Mouse (Mus musculus) lung, embryonic 15.5 days (tissue): ENCODE results near the gene Timp2. TPM values are rescaled to one million over a fixed set of nuclear protein-coding genes. Genes with fewer than 3 reads are reported as not detected.

ENCODE experiments used
- ATAC-seq: fragments of 200-750 bp; cut with Nextera tagmentation; 2 replicates; pipeline ENCODE4 v1.8.0; 2017; ENCODE audit warnings: moderate number of reproducible peaks, borderline replicate concordance; ENCODE audit not compliant: low FRiP score, low TSS enrichment; ENCODE audit errors: extremely low read depth
- H3K27ac ChIP-seq: fragments of 300-500 bp; sonication (generic); 2 replicates; pipeline ENCODE4 v1.5.1; 2015; ENCODE audit warnings: moderate library complexity, mild to moderate bottlenecking, inconsistent platforms
- H3K27me3 ChIP-seq: fragments of 300-500 bp; sonication (generic); 2 replicates; pipeline ENCODE4 v1.6.1; 2015; ENCODE audit warnings: inconsistent platforms
- H3K36me3 ChIP-seq: fragments of 300-500 bp; sonication (generic); 2 replicates; pipeline ENCODE4 v1.6.1; 2015; ENCODE audit warnings: inconsistent platforms
- H3K4me1 ChIP-seq: fragments of 300-500 bp; sonication (generic); 2 replicates; pipeline ENCODE4 v1.6.1; 2015; ENCODE audit warnings: inconsistent platforms
- H3K4me2 ChIP-seq: fragments of 300-500 bp; sonication (generic); 2 replicates; pipeline ENCODE4 v1.6.1; 2015; ENCODE audit warnings: inconsistent platforms, mild to moderate bottlenecking, moderate library complexity
- H3K4me3 ChIP-seq: fragments of 300-500 bp; sonication (generic); 2 replicates; pipeline ENCODE4 v1.5.1; 2015; ENCODE audit warnings: mild to moderate bottlenecking, inconsistent platforms
- H3K9ac ChIP-seq: fragments of 300-500 bp; sonication (generic); 2 replicates; pipeline ENCODE4 v1.6.1; 2015; ENCODE audit warnings: inconsistent platforms
- H3K9me3 ChIP-seq: fragments of 300-500 bp; sonication (generic); 2 replicates; pipeline ENCODE4 v1.6.1; 2016; ENCODE audit warnings: inconsistent platforms
- WGBS: fragments of 180-500 bp; shearing (Covaris S2); methylation state at CpG from one replicate; pipeline ENCODE4 v1.1.7; 2015; 5-methylcytosine and 5-hydroxymethylcytosine counted together
- polyA plus RNA-seq: library from polyadenylated mRNA; unstranded; fragments of >200 nt; fragmentation: Nextera tagmentation; extraction: Ambion mirVana; gene quantifications from 2 replicates; pipeline ENCODE4 v1.2.1, GENCODE M21; 2015

The Timp2 gene
- polyA plus RNA-seq = 79.1 and 79.8 TPM in 2 replicates

DNA sequence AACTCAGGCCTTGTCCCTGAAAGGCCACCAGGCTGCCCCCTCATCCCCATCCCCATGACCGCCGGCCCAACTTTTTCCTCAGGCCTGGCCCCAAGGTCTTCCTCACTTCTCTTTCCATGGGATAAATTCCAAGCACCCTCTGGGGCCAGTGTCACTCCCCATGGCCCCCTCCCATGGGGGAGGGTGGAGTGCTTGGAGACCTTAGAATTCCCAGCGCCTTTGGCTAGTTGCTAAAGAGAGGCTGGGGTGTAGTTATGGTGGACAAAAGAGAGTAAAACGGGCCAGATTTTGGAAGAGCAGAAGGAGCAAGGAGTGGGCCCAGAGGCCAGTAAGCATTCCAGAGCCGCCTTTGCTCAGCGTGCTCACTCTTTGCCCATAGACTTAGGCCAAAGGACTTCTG lies at the start of gene Timp2:
TSS of gene Timp2 (minus strand) at position 101 of the 400 bp plus-strand sequence.
- peak within 1 kb of the TSS; percentile 89 for H3K27ac ChIP-seq
- whole genome bisulfite sequencing = 32% methylated on average over 6 of the region's 6 CpGs
- ATAC-seq = no peak
- H3K4me2 ChIP-seq = peak within 1 kb of the TSS; percentile 80
- H3K4me3 ChIP-seq = peak within 1 kb of the TSS; percentile 78
- H3K9ac ChIP-seq = peak within 1 kb of the TSS; percentile 88
- no peaks in the 10 kb centered on the region for H3K36me3 ChIP-seq
- no peaks in the 10 kb centered on the region for H3K27me3 ChIP-seq
- no peaks in the 10 kb centered on the region for H3K9me3 ChIP-seq
- peaks cover 34% of the 10 kb centered on the region for H3K4me1 ChIP-seq

DNA sequence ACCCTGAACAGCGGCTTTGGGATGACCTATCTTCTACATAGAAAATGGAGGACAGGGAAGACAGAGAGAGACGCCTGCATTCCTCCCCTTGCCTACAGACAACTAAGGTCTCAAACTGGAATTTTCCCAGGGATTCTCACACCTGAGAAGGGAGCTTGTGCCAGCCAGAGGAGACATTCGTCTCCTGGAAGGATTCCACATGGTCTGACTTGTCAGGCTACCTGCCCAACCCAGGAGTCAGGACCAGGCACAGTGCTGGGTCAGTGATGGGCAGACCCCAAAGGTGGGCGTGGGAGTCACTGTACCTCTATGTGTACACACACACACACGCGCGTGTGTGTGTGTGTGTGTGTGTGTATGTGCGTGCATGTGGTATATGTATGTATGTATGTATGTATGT lies 49.8 kb upstream of the Timp2 start:
- Histone ChIP-seq H3K4me3 (no peak overlapping the region), H3K9ac (no peak overlapping the region), H3K9me3 (no peaks in the 10 kb centered on the region), H3K4me1 (peaks cover 6% of the 10 kb centered on the region), H3K27me3 (no peaks in the 10 kb centered on the region), H3K36me3 (peaks cover 28% of the 10 kb centered on the region; the same call in 1 of the 2 replicates), H3K4me2 (no peak overlapping the region), H3K27ac (no peak overlapping the region)
- no peak for ATAC-seq
- 90% methylated on average over 8 of the region's 8 CpGs for WGBS

DNA sequence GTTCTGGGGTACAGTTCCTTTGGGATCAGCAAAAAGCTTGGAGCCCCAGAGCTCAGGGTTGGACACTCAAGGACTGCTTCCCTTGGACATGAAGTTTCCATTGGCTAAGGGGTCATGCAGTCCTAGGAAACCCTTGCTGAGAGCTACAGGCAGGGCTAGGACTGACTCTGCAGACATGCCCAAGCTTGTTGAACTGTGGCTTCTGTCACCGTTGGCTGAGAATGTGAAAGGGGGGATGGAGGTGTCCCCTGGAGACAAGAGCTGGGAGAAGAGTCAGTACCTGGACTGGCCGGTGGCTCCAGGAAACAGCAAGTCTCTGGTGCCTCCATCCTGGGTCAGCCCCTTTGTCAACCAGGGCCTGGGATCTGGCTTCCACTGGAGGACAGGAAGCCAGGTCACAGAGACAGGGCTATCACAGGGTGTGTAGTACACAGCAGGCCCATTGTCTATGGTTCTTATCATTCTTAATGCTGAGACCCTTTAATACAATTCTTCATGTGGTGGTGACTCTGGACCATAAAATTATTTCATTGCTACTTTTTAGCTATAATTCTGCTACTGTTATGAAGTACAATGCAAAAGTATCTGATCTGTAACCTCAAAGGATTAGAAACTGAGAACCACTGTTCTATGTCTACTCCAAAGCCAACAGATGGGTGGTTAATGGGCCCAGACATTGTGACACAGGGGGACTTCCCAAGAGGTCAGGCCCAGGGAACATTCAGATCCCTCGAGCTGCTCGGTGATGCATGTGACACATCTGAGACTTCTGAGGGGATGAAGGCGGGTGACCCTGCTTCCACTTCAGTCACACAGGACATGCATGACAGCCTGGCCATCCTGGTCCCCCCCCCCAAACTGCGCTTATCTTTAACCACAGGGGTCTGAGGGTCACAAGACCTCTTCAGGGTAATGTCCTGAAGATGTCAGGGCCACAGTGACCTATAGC lies 48.7 kb upstream of the Timp2 start:
- Histone ChIP-seq H3K4me1 (peaks cover 10% of the 10 kb centered on the region), H3K4me3 (no peak overlapping the region), H3K36me3 (peaks cover 25% of the 10 kb centered on the region; the same call in 1 of the 2 replicates), H3K4me2 (no peak overlapping the region), H3K9ac (no peak overlapping the region), H3K9me3 (no peaks in the 10 kb centered on the region), H3K27ac (no peak overlapping the region), H3K27me3 (no peaks in the 10 kb centered on the region)
- ATAC-seq = no peak
- 68% methylated on average over 6 of the region's 6 CpGs for WGBS

DNA sequence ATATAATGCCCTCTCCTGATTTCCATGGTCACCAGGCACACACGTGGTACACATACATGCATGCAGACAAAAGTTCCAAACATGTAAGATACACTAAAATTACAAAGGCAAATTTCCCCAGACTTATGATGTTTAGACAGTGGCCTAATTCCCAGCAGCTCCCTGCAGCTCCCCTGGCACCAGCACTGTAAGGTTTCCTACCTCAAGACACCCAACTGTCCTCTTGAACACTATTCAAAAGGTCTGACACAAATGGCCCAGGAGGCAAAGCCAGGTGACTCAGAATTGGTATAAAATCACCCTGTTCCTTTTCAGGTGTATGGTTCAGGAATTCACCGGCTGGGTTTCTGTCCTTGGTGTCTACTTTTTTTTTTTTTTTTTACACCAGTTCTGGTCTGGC lies 47.6 kb upstream of the Timp2 start:
- no peaks in the 10 kb centered on the region for H3K27me3 ChIP-seq
- no peak overlapping the region for H3K27ac ChIP-seq
- no peak for ATAC-seq
- WGBS = 83% methylated on average over 2 of the region's 2 CpGs
- no peak overlapping the region for H3K9ac ChIP-seq
- no peaks in the 10 kb centered on the region for H3K9me3 ChIP-seq
- peaks cover 22% of the 10 kb centered on the region; the same call in 1 of the 2 replicates for H3K36me3 ChIP-seq
- H3K4me3 ChIP-seq = no peak overlapping the region
- H3K4me1 ChIP-seq = peaks cover 10% of the 10 kb centered on the region
- H3K4me2 ChIP-seq = no peak overlapping the region

DNA sequence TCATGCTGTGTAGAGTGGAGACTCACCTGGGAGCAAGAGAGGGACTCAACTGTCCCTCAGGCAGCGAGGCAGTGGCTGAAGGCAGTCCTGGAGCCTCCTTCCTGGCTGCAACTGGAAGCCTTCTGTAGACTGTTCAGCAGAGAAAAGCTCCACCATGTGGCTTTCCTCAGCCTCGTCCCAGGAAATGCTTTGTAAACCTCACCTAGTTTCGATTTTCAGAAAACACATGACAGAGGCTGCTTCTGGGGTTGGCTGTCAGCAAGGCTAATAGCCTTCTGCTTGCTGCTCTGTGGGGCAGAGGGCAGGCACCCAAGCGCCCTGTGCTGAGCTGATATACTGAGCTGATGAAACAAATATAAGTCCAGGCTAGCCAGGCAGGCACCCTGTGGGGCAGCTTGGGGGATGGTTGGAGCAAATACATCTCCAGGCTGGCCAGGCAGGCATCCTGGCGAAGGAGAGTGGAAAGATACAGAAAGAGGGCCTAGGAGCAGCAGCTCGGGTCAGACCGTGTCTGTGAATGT lies 46.3 kb upstream of the Timp2 start, which contains the start of gene Lgals3bp:
TSS of gene Lgals3bp (minus strand) at position 333 of the 521 bp plus-strand sequence.
- Histone ChIP-seq H3K4me1 (peaks cover 10% of the 10 kb centered on the region), H3K27ac (peak within 1 kb of the TSS; percentile 13; the same call in 1 of the 2 replicates), H3K9ac (no peak within 1 kb of the TSS), H3K9me3 (no peaks in the 10 kb centered on the region), H3K27me3 (no peaks in the 10 kb centered on the region), H3K4me3 (no peak within 1 kb of the TSS), H3K4me2 (no peak within 1 kb of the TSS), H3K36me3 (peaks cover 10% of the 10 kb centered on the region; the same call in 1 of the 2 replicates)
- 44% methylated on average over 7 of the region's 7 CpGs for WGBS
- ATAC-seq = 0 out of 2 replicates have a peak, but pooled peaks have one; percentile 29

DNA sequence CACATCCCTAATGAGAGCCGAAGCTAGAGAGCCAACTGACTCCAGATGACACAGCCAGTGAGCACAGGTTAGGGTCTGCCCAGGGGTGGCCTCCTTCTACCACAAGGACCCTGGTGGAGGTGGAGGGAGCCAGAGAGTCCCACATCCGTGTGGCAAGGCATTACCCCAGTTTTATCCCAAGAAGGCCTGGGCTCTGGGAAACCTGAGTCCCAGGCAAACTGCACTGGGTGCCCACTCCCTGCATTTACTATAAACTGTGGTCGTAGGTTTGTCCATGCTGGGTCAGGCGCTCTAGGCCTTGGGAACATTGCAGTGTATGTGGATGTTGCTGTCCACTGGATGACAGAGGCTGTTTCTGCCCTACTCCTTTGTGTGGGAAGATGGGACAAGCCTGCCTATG lies 45.7 kb upstream of the Timp2 start:
- H3K4me3 ChIP-seq = no peak overlapping the region
- no peaks in the 10 kb centered on the region for H3K9me3 ChIP-seq
- H3K27ac ChIP-seq = 0 out of 2 replicates have a peak overlapping the region, but pooled peaks have one; percentile 9
- H3K36me3 ChIP-seq = 0 out of 2 replicates have a peak, but pooled peaks cover 5% of the 10 kb centered on the region
- peaks cover 10% of the 10 kb centered on the region for H3K4me1 ChIP-seq
- ATAC-seq = no peak
- WGBS = 83% methylated on average over 4 of the region's 4 CpGs
- no peak overlapping the region for H3K4me2 ChIP-seq
- no peak overlapping the region for H3K9ac ChIP-seq
- H3K27me3 ChIP-seq = no peaks in the 10 kb centered on the region

DNA sequence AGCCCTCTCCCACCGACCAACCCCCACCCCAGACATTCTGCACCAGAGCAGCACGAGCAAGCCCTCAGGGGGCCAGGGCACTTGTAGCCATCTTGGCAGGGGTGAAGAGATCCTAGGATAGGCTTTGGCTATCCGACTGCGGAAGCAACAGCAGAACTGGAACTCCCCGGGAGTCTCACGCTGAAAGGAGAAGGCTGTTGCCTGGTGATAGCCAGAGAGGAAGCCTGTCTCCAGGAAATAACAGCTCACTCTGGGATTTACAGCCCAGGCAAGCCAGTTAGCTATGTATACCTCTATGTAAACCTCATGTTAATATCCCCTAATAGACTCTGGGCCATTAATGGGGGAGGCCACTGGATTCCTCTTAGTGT lies 45.0 kb upstream of the Timp2 start:
- 26% methylated on average over 6 of the region's 6 CpGs for WGBS
- Histone ChIP-seq H3K4me1 (peaks cover 10% of the 10 kb centered on the region), H3K4me2 (peak overlapping the region; percentile 16; the same call in 1 of the 2 replicates), H3K9ac (no peak overlapping the region), H3K4me3 (no peak overlapping the region), H3K27ac (peak overlapping the region; percentile 44; the same call in 1 of the 2 replicates), H3K9me3 (no peaks in the 10 kb centered on the region), H3K27me3 (no peaks in the 10 kb centered on the region), H3K36me3 (0 out of 2 replicates have a peak, but pooled peaks cover under 1% of the 10 kb centered on the region)
- 0 out of 2 replicates have a peak, but pooled peaks have one; percentile 25 for ATAC-seq

DNA sequence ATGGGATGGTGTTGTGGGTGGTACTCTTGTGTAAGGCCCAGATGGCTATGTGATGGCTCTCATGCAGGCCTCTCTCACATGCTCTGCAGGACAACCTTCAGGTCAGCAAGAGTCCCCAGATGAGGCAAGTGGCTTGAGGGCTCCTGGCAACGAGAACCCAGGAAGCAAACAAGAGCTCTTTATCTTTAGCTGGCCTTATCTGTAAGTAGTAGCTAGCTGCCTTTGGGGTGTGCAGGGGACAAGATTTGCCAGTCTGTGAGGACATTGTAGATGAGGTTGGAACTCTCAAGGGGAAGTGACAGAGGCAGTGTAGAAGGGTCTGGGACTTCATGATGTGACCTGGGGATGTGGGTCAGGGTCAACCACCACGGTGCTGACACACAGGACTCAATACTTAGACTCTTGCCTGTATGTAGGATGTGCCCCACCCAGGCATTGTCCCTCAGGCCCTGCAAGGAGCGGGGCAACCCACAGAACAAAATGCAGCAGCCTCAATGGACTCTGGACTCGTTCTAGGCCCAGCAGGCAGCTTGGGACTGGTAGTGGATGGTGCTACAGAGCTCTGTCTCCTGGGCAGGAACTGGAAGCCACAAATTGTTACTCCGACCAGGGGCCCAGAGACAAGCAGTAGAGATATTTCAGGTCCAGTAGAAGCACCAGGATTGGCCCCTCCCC lies 44.5 kb upstream of the Timp2 start:
- WGBS = 52% methylated on average over 5 of the region's 5 CpGs
- Histone ChIP-seq H3K4me3 (no peak overlapping the region), H3K4me1 (peaks cover 10% of the 10 kb centered on the region), H3K4me2 (peak overlapping the region; percentile 16; the same call in 1 of the 2 replicates), H3K27ac (peak overlapping the region; percentile 44; the same call in 1 of the 2 replicates), H3K9ac (no peak overlapping the region), H3K27me3 (no peaks in the 10 kb centered on the region), H3K9me3 (no peaks in the 10 kb centered on the region), H3K36me3 (no peaks in the 10 kb centered on the region)
- ATAC-seq = no peak

DNA sequence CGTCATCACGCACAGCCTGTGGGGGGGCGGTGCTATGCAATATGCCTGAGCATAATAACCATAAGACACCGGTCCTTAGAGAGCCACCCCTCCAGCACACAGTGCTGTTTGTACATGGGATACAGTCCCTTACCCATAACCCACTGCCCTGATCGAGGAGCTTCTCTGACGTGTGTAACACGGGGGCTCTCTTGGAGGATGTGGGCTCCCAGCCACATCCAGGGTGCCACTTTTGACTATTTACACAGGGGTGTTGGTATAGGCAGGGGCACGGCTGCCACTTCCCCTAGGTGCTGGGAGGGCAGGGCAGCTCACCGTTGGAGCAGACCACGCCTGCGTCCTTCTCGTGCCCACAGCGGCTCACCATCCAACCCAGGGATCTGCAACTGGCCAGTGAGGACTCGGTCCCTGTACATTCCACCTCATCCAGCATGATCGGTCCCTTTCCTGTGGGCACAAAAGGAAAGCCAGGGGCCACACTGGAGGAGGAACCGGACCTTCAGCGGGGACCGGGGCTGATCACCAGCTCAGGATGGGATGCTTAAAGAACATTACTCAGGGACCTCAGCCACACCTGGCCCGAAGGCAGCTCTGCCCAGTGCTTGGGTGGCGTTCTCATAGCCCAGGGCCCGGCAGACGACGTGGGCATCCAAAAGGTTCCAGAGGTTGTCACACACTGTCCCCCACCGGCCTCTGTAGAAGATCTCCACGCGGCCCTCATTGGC lies 42.4 kb upstream of the Timp2 start:
- Histone ChIP-seq H3K36me3 (no peaks in the 10 kb centered on the region), H3K27ac (no peak overlapping the region), H3K27me3 (no peaks in the 10 kb centered on the region), H3K9me3 (no peaks in the 10 kb centered on the region), H3K9ac (no peak overlapping the region), H3K4me3 (no peak overlapping the region), H3K4me1 (peaks cover 10% of the 10 kb centered on the region), H3K4me2 (no peak overlapping the region)
- 87% methylated on average over 26 of the region's 26 CpGs for WGBS
- no peak for ATAC-seq

DNA sequence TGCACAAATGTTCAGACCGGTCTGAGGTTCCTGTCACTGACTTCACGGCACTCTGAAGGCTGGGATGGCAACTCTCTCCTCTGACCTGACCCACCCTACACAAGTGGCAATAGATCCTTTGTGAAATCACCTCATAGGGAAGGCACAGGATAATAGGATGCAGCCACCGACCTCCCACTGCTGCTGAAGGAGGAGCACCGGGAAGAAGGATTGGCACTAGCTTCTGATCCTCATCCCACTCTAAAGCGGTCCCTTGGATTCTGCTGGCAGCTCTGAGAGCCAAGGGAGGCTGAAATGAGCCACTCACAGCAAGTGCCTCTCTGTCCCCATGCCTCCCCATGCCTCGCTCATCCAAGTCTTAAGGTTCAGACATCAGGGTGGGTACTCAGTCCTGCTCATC lies 39.0 kb upstream of the Timp2 start:
- H3K4me3 ChIP-seq = no peak overlapping the region
- no peak overlapping the region for H3K9ac ChIP-seq
- H3K4me1 ChIP-seq = no peaks in the 10 kb centered on the region
- no peaks in the 10 kb centered on the region for H3K36me3 ChIP-seq
- H3K27ac ChIP-seq = no peak overlapping the region
- no peaks in the 10 kb centered on the region for H3K9me3 ChIP-seq
- 53% methylated on average over 6 of the region's 6 CpGs for WGBS
- ATAC-seq = no peak
- H3K4me2 ChIP-seq = no peak overlapping the region
- H3K27me3 ChIP-seq = no peaks in the 10 kb centered on the region

DNA sequence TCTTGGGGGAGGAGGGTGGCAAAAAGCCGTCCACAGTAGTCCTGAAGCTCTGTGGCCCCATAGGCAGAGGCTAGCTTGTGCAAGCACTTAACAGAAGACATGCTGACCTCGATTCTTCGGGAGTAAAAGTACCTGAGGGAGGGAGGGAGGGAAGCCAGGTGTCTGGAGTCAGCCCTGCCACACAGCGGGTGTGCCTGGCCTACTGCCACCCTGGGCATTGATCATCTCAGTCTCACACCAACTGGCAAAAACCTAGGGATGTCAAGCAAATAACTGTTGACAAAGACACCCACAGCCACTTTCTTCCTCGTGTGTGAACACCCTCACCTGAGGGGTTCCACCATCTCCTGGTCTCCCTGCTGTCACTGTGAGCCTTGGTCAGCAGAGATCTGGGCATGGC lies 38.5 kb upstream of the Timp2 start:
- H3K27ac ChIP-seq = no peak overlapping the region
- H3K36me3 ChIP-seq = no peaks in the 10 kb centered on the region
- no peaks in the 10 kb centered on the region for H3K4me1 ChIP-seq
- no peaks in the 10 kb centered on the region for H3K27me3 ChIP-seq
- no peak overlapping the region for H3K4me3 ChIP-seq
- no peak overlapping the region for H3K4me2 ChIP-seq
- WGBS = 59% methylated on average over 5 of the region's 5 CpGs
- no peak for ATAC-seq
- H3K9ac ChIP-seq = no peak overlapping the region
- H3K9me3 ChIP-seq = no peaks in the 10 kb centered on the region
